Mouse (Mus musculus) heart, postnatal 14 days (tissue): ENCODE data around the gene Npas4. TPM values are rescaled to one million over a fixed set of nuclear protein-coding genes. Genes with fewer than 3 reads are reported as not detected.
"Not testable (repeated sequence)": the region's sequence is repeated elsewhere in the genome, so short reads cannot be mapped to it uniquely, and the experiment has no call there.

ENCODE experiments used
- DNase-seq, 2 experiments: peaks; one replicate each; pipeline ENCODE4 v3.0.0; 2021 to 2022
- intact Hi-C: fragments of 180-260 bp; cut with DNase I; formaldehyde crosslinking; loops from one replicate; pipeline ENCODE4 v1.15.1; 2025
- long read RNA-seq, 2 experiments: library from polyadenylated mRNA; stranded (forward); transcript quantifications; one replicate each; pipeline ENCODE4 v2.0.0; 2021
- total RNA-seq, 2 experiments: library from RNA; stranded (reverse); gene quantifications; 2 replicates each; pipeline ENCODE4 v1.2.3; 2021

Npas4 gene
- not detected for total RNA-seq
- long read RNA-seq, experiment 1, result 0 reads
- long read RNA-seq, experiment 2, result 0 reads

GRCm38 (mm10) chr19:4990256-4990625, at the start of gene Npas4:
Gene Npas4, minus strand, starts transcription at chr19:4990316.
- no peak for DNase-seq
- intact Hi-C loops, result no loop called here

GRCm38 (mm10) chr19:5039301-5040114, 49.4 kb upstream of the Npas4 start:
- DNase-seq, result no peak
- intact Hi-C loops, result no loop called here

- DNase-seq, result peak; percentile 91 to 93
- intact Hi-C loops, result no loop called here
Measured at GRCm38 (mm10) chr19:5038709-5039156, 48.6 kb upstream of the Npas4 start, which contains the start of the genes B4gat1 and AC124502.3. Gene B4gat1, plus strand, starts transcription at chr19:5038826. Gene AC124502.3, plus strand, starts transcription at chr19:5038891.

GRCm38 (mm10) chr19:5037678-5038571, 47.8 kb upstream of the Npas4 start:
- peak; percentile 79 for DNase-seq
- intact Hi-C loops, result no loop called here

GRCm38 (mm10) chr19:5036577-5036976, 46.5 kb upstream of the Npas4 start:
- DNase-seq, result no peak
- intact Hi-C loops, result no loop called here

- intact Hi-C loops, result no loop called here
- DNase-seq, result no peak
Measured at GRCm38 (mm10) chr19:5032686-5033085, 42.6 kb upstream of the Npas4 start.

GRCm38 (mm10) chr19:5026111-5026510, 36.0 kb upstream of the Npas4 start:
- intact Hi-C loops, result no loop called here
- DNase-seq, result no peak

- intact Hi-C loops, result no loop called here
- DNase-seq, result peak; percentile 91 to 94
Measured at GRCm38 (mm10) chr19:5023621-5024479, 33.7 kb upstream of the Npas4 start, which contains the start of gene Slc29a2. Gene Slc29a2, plus strand, starts transcription at chr19:5023860.

GRCm38 (mm10) chr19:5021416-5021815, 31.3 kb upstream of the Npas4 start:
- DNase-seq, result no peak
- intact Hi-C loops, result no loop called here

GRCm38 (mm10) chr19:5018191-5018590, 28.1 kb upstream of the Npas4 start:
- no peak for DNase-seq
- intact Hi-C loops, result loop anchor here (5.0 kb wide), 1 partner anchor 54 kb away; no protein-coding TSS in a partner anchor

GRCm38 (mm10) chr19:5017611-5018010, 27.5 kb upstream of the Npas4 start:
- intact Hi-C loops, result loop anchor here (5.0 kb wide), 1 partner anchor 55 kb away; no protein-coding TSS in a partner anchor
- no peak for DNase-seq

GRCm38 (mm10) chr19:5016782-5017181, 26.7 kb upstream of the Npas4 start:
- intact Hi-C loops, result loop anchor here (5.0 kb wide), 1 partner anchor 56 kb away; no protein-coding TSS in a partner anchor

GRCm38 (mm10) chr19:5016221-5016742, 26.2 kb upstream of the Npas4 start:
- peak; percentile 30 to 63 for DNase-seq
- intact Hi-C loops, result loop anchor here (5.0 kb wide), 1 partner anchor 56 kb away; no protein-coding TSS in a partner anchor

More at GRCm38 (mm10) chr19:5016782-5017181, 26.7 kb upstream of the Npas4 start:
- peak; percentile 78 to 82 for DNase-seq

GRCm38 (mm10) chr19:5014961-5015398, 24.9 kb upstream of the Npas4 start:
- intact Hi-C loops, result loop anchor here (5.0 kb wide), 1 partner anchor 57 kb away; no protein-coding TSS in a partner anchor
- DNase-seq, result peak; percentile 20 to 37

- DNase-seq, result no peak
- intact Hi-C loops, result no loop called here
Measured at GRCm38 (mm10) chr19:5013138-5013537, 23.0 kb upstream of the Npas4 start.

- no peak for DNase-seq
- intact Hi-C loops, result loop anchor here (5.0 kb wide), 1 partner anchor 378 kb away; the partner anchor contains the start of gene Rce1
Measured at GRCm38 (mm10) chr19:5004925-5005324, 14.8 kb upstream of the Npas4 start.

- intact Hi-C loops, result loop anchor here (5.0 kb wide), 1 partner anchor 376 kb away; the partner anchor contains the start of gene Rce1
- not testable (repeated sequence) for DNase-seq
Measured at GRCm38 (mm10) chr19:5003644-5004043, 13.5 kb upstream of the Npas4 start.

GRCm38 (mm10) chr19:5001666-5002406, 11.7 kb upstream of the Npas4 start:
- peak; percentile 78 to 85 for DNase-seq
- intact Hi-C loops, result loop anchor here (1.0 to 5.0 kb wide), 2 partner anchors 21 to 375 kb away; partner anchors contain the start of gene Rce1
